Comparison of ENCODE assay signal across 10 mouse cellular contexts in the genomic region with DNA sequence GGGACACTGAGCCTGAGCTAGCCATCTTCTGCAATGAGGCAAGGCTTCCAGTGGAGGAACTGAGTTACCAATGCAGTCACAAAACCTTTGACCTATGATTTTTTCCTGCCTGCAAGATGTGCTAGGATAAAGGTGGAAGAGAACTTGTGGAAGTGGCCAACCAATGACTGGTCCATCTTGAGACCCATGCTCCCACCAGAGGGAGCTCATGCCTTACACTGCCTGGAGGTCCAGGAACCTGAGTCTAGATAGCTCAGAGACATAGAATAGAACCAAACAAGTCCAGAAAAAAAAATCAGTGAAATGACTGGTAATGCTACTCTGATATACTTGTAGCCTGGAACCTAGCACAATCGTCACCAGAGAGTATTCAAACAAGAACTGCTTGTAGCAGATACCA.
A peak's percentile ranks its signal among the peaks of the same experiment; 100 is the strongest.
DNase-seq lines count a peak whose midpoint lies in the region; ATAC-seq and TF ChIP-seq lines count a peak whose summit lies in the region.
"Had no signal": no experiment of that assay in that cellular context is flagged by ENCODE, and none has a peak within 500 bp of the region (broad histone marks: within the 10 kb centered on the region; RNA-seq: fewer than 3 reads in every experiment).

No protein-coding gene starts in this region.

- H3K79me2 ChIP-seq in heart, adult 2 months (replicated peaks; ENCODE audit: control insufficient read depth, insufficient read depth, low read length): no peaks in the 10 kb centered on the region

- no peak for DNase-seq in heart, adult 2 months
- no peak for DNase-seq in heart, adult 11 months
- peak; percentile 1 for DNase-seq in midbrain, embryonic 14.5 days
- DNase-seq in brain, embryonic 14.5 days (ENCODE audit: low read depth): peak; percentile 10
- peak; percentile 0 for DNase-seq in skeletal muscle tissue, adult 2 months (ENCODE audit: low read depth, low spot score)
- DNase-seq in left cerebral cortex, postnatal 36 days (ENCODE audit: low spot score in 2 of 2): no peak
- DNase-seq: thymus, adult 2 months had no signal

- H3K4me1 ChIP-seq in heart, adult 2 months (ENCODE audit: control insufficient read depth, insufficient read depth, low read length): no peaks in the 10 kb centered on the region
- no peaks in the 10 kb centered on the region for H3K4me1 ChIP-seq in midbrain, embryonic 14.5 days (ENCODE audit: control insufficient read depth, insufficient read depth, low read length)
- no peaks in the 10 kb centered on the region for H3K4me1 ChIP-seq in midbrain, embryonic 13.5 days (replicated peaks)
- H3K4me1 ChIP-seq: midbrain, embryonic 12.5 days had no signal

- H3K9ac ChIP-seq in heart, adult 2 months (ENCODE audit: low read depth, low read length): no peak overlapping the region
- H3K9ac ChIP-seq in midbrain, embryonic 14.5 days (replicated peaks; ENCODE audit: low read length): no peak overlapping the region
- no peak overlapping the region for H3K9ac ChIP-seq in midbrain, embryonic 13.5 days (replicated peaks)
- H3K9ac ChIP-seq: midbrain, embryonic 12.5 days had no signal

- no peak overlapping the region for H3K4me2 ChIP-seq in midbrain, embryonic 14.5 days (ENCODE audit: low read length)
- no peak overlapping the region for H3K4me2 ChIP-seq in midbrain, embryonic 13.5 days (replicated peaks)
- H3K4me2 ChIP-seq: midbrain, embryonic 12.5 days had no signal

- H3K27me3 ChIP-seq in heart, adult 2 months (ENCODE audit: control insufficient read depth, insufficient read depth, low read length): no peaks in the 10 kb centered on the region
- no peaks in the 10 kb centered on the region for H3K27me3 ChIP-seq in midbrain, embryonic 14.5 days (ENCODE audit: control insufficient read depth, insufficient read depth, low read length)
- peaks cover 2% of the 10 kb centered on the region; the same call in 1 of the 2 replicates for H3K27me3 ChIP-seq in midbrain, embryonic 13.5 days

- no peaks in the 10 kb centered on the region for H3K9me3 ChIP-seq in midbrain, embryonic 14.5 days (ENCODE audit: control insufficient read depth, low read length)
- H3K9me3 ChIP-seq in midbrain, embryonic 13.5 days: no peaks in the 10 kb centered on the region
- H3K9me3 ChIP-seq: midbrain, embryonic 12.5 days had no signal

- no peak for TF ChIP-seq POLR2A in heart, adult 2 months (IDR thresholded peaks at IDR 0.05; ENCODE audit: insufficient read depth, low read depth, low read length)
- TF ChIP-seq POLR2A in brain, embryonic 14.5 days (IDR thresholded peaks at IDR 0.05; ENCODE audit: borderline replicate concordance, extremely low read depth, insufficient read depth, insufficient read length, poor library complexity, severe bottlenecking): no peak

- H3K36me3 ChIP-seq in heart, adult 2 months (ENCODE audit: control insufficient read depth, insufficient read depth, low read length): no peaks in the 10 kb centered on the region
- H3K36me3 ChIP-seq in midbrain, embryonic 14.5 days (ENCODE audit: control insufficient read depth, insufficient read depth, low read length): no peaks in the 10 kb centered on the region
- H3K36me3 ChIP-seq in midbrain, embryonic 13.5 days: no peaks in the 10 kb centered on the region
- H3K36me3 ChIP-seq: midbrain, embryonic 12.5 days had no signal

- no peak for ATAC-seq in midbrain, embryonic 14.5 days (ENCODE audit: low FRiP score, low TSS enrichment)
- no peak for ATAC-seq in midbrain, embryonic 13.5 days
- no peak for ATAC-seq in megakaryocyte-erythroid progenitor cell, adult 5-6 weeks (replicated peaks; ENCODE audit: low FRiP score, low TSS enrichment, poor library complexity, severe bottlenecking)

- no peak overlapping the region for H3K4me3 ChIP-seq in heart, adult 2 months
- no peak overlapping the region for H3K4me3 ChIP-seq in midbrain, embryonic 14.5 days (replicated peaks; ENCODE audit: low read depth, low read length)
- H3K4me3 ChIP-seq in midbrain, embryonic 13.5 days (replicated peaks): no peak overlapping the region
- H3K4me3 ChIP-seq: midbrain, embryonic 12.5 days had no signal

- H3K27ac ChIP-seq in heart, adult 2 months: no peak overlapping the region
- no peak overlapping the region for H3K27ac ChIP-seq in midbrain, embryonic 14.5 days (replicated peaks; ENCODE audit: low read depth, low read length)
- H3K27ac ChIP-seq in midbrain, embryonic 13.5 days: no peak overlapping the region
- H3K27ac ChIP-seq: midbrain, embryonic 12.5 days had no signal

- 52% methylated on average over 1 of the region's 1 CpGs for WGBS in heart, adult 2 months
- 77% methylated on average over 1 of the region's 1 CpGs for WGBS in midbrain, embryonic 14.5 days
- WGBS in midbrain, embryonic 13.5 days: 79% methylated on average over 1 of the region's 1 CpGs

- intact Hi-C loops in heart, adult 2 months (cut with DNase I): no loop called here
- intact Hi-C loops in left cerebral cortex, postnatal 36 days (cut with DNase I): no loop called here

- TF ChIP-seq EP300 in heart, adult 2 months (IDR thresholded peaks at IDR 0.05; ENCODE audit: insufficient read depth, low read depth, low read length): no peak

- peak; percentile 36 for TF ChIP-seq CTCF in heart, adult 2 months (IDR thresholded peaks at IDR 0.05)
- TF ChIP-seq CTCF in brain, embryonic 14.5 days (IDR thresholded peaks at IDR 0.05; ENCODE audit: borderline replicate concordance, extremely low read depth, insufficient read depth, insufficient read length): peak; percentile 1; the same call in 1 of the 2 replicates

Comparison
In these comparisons a context has a peak if more than half of its experiments do, and no peak if none do; other contexts are left out.
1. DNase-seq: peak in midbrain, embryonic 14.5 days (single experiment), brain, embryonic 14.5 days (single experiment) and skeletal muscle tissue, adult 2 months (single experiment); none in heart, adult 2 months (0 of 2), heart, adult 11 months (single experiment) and left cerebral cortex, postnatal 36 days (0 of 2).